23 mouse cellular contexts compared by ENCODE assay signal in genomic region chr6:138128392-138129335, GRCm38 (mm10). TPM values are rescaled to one million over a fixed set of nuclear protein-coding genes. Genes with fewer than 3 reads are reported as not detected.
A peak's percentile ranks its signal among the peaks of the same experiment; 100 is the strongest.
DNase-seq lines count a peak whose midpoint lies in the region; ATAC-seq and TF ChIP-seq lines count a peak whose summit lies in the region.
"Had no signal": no experiment of that assay in that cellular context is flagged by ENCODE, and none has a peak within 500 bp of the region (broad histone marks: within the 10 kb centered on the region; RNA-seq: fewer than 3 reads in every experiment).

No protein-coding gene starts in this region.

- ATAC-seq in forebrain, postnatal 0 days, result peak; percentile 34; the same call in 1 of the 2 replicates
- ATAC-seq in forebrain, embryonic 16.5 days, result no peak
- ATAC-seq in heart, postnatal 0 days (ENCODE audit: insufficient read depth, low read depth), result peak; percentile 57; the same call in 1 of the 2 replicates
- ATAC-seq in lung, embryonic 15.5 days (ENCODE audit: borderline replicate concordance, extremely low read depth, low FRiP score, low TSS enrichment), result peak; percentile 75; the same call in 1 of the 2 replicates
- no peak for ATAC-seq in midbrain, postnatal 0 days (ENCODE audit: low FRiP score)
- ATAC-seq: forebrain, embryonic 13.5 days; midbrain, embryonic 13.5 days had no signal

- WGBS in forebrain, postnatal 0 days, result 70% methylated on average over 10 of the region's 10 CpGs
- 79% methylated on average over 10 of the region's 10 CpGs for WGBS in forebrain, embryonic 16.5 days
- WGBS in heart, postnatal 0 days, result 42% methylated on average over 10 of the region's 10 CpGs
- 61% methylated on average over 10 of the region's 10 CpGs for WGBS in lung, embryonic 15.5 days
- 80% methylated on average over 10 of the region's 10 CpGs for WGBS in midbrain, postnatal 0 days

- no peak overlapping the region for H3K4me3 ChIP-seq in forebrain, postnatal 0 days (ENCODE audit: low read depth, low read length)
- H3K4me3 ChIP-seq in forebrain, embryonic 16.5 days (replicated peaks; ENCODE audit: low read length), result no peak overlapping the region
- H3K4me3 ChIP-seq in heart, postnatal 0 days (ENCODE audit: low read depth, low read length), result no peak overlapping the region
- H3K4me3 ChIP-seq in lung, embryonic 15.5 days, result no peak overlapping the region
- no peak overlapping the region for H3K4me3 ChIP-seq in midbrain, postnatal 0 days (ENCODE audit: low read depth, low read length)
- H3K4me3 ChIP-seq: forebrain, embryonic 13.5 days; limb, embryonic 15.5 days; midbrain, embryonic 13.5 days had no signal

- DNase-seq in forebrain, postnatal 0 days, result peak; percentile 22
- DNase-seq in heart, postnatal 0 days (ENCODE audit: low spot score), result peak; percentile 30
- DNase-seq in heart, adult 11 months, result no peak
- no peak for DNase-seq in lung, postnatal 4 days
- peak; percentile 41 for DNase-seq in lung, postnatal 14 days
- DNase-seq in midbrain, postnatal 0 days (ENCODE audit: low spot score), result no peak
- DNase-seq: adrenal gland, adult 2 months; cerebellum, postnatal 14 days; embryo, embryonic 11 days; gastrocnemius, postnatal 36 days; kidney, adult 2 months; kidney, postnatal 36 days; right cerebral cortex, adult 18-20 months; thymus, adult 18-20 months had no signal

- no peaks in the 10 kb centered on the region for H3K36me3 ChIP-seq in forebrain, postnatal 0 days (ENCODE audit: insufficient read depth)
- H3K36me3 ChIP-seq in forebrain, embryonic 16.5 days (ENCODE audit: control insufficient read depth, insufficient read depth), result no peaks in the 10 kb centered on the region
- H3K36me3 ChIP-seq in heart, postnatal 0 days (replicated peaks; ENCODE audit: control insufficient read depth, insufficient read depth, low read length), result no peaks in the 10 kb centered on the region
- H3K36me3 ChIP-seq in lung, embryonic 15.5 days, result no peaks in the 10 kb centered on the region
- no peaks in the 10 kb centered on the region for H3K36me3 ChIP-seq in midbrain, postnatal 0 days (ENCODE audit: insufficient read depth, low read length)
- H3K36me3 ChIP-seq: limb, embryonic 15.5 days; midbrain, embryonic 13.5 days had no signal

- H3K27ac ChIP-seq in forebrain, postnatal 0 days (ENCODE audit: low read depth, low read length), result peak overlapping the region; percentile 35
- no peak overlapping the region for H3K27ac ChIP-seq in forebrain, embryonic 16.5 days (ENCODE audit: low read length)
- peak overlapping the region; percentile 36 for H3K27ac ChIP-seq in heart, postnatal 0 days (ENCODE audit: low read depth)
- H3K27ac ChIP-seq in lung, embryonic 15.5 days, result no peak overlapping the region
- H3K27ac ChIP-seq in midbrain, postnatal 0 days (ENCODE audit: low read depth, low read length), result no peak overlapping the region
- H3K27ac ChIP-seq: forebrain, embryonic 13.5 days; limb, embryonic 15.5 days; midbrain, embryonic 13.5 days had no signal

- H3K4me1 ChIP-seq in forebrain, postnatal 0 days (ENCODE audit: insufficient read depth), result no peaks in the 10 kb centered on the region
- H3K4me1 ChIP-seq in forebrain, embryonic 16.5 days (replicated peaks; ENCODE audit: control insufficient read depth, insufficient read depth, low read length), result no peaks in the 10 kb centered on the region
- H3K4me1 ChIP-seq in heart, postnatal 0 days (ENCODE audit: control insufficient read depth, insufficient read depth), result peaks cover 7% of the 10 kb centered on the region
- H3K4me1 ChIP-seq in lung, embryonic 15.5 days, result no peaks in the 10 kb centered on the region
- no peaks in the 10 kb centered on the region for H3K4me1 ChIP-seq in midbrain, postnatal 0 days (ENCODE audit: insufficient read depth, low read length)
- H3K4me1 ChIP-seq: forebrain, embryonic 13.5 days; limb, embryonic 15.5 days; midbrain, embryonic 13.5 days had no signal

- H3K27me3 ChIP-seq in forebrain, postnatal 0 days (ENCODE audit: insufficient read depth, low read length), result no peaks in the 10 kb centered on the region
- H3K27me3 ChIP-seq in forebrain, embryonic 16.5 days (replicated peaks; ENCODE audit: control insufficient read depth, insufficient read depth, low read length), result no peaks in the 10 kb centered on the region
- H3K27me3 ChIP-seq in heart, postnatal 0 days (ENCODE audit: control insufficient read depth, insufficient read depth, low read length), result no peaks in the 10 kb centered on the region
- no peaks in the 10 kb centered on the region for H3K27me3 ChIP-seq in lung, embryonic 15.5 days
- H3K27me3 ChIP-seq in midbrain, postnatal 0 days (ENCODE audit: insufficient read depth, low read length), result no peaks in the 10 kb centered on the region
- H3K27me3 ChIP-seq: CH12.LX; forebrain, embryonic 13.5 days; limb, embryonic 15.5 days; midbrain, embryonic 13.5 days had no signal

- no peak overlapping the region for H3K4me2 ChIP-seq in forebrain, postnatal 0 days (ENCODE audit: low read depth)
- H3K4me2 ChIP-seq in forebrain, embryonic 16.5 days (ENCODE audit: low read length), result no peak overlapping the region
- H3K4me2 ChIP-seq in heart, postnatal 0 days (ENCODE audit: low read depth, low read length), result no peak overlapping the region
- no peak overlapping the region for H3K4me2 ChIP-seq in lung, embryonic 15.5 days
- H3K4me2 ChIP-seq in midbrain, postnatal 0 days (ENCODE audit: low read depth, low read length, poor library complexity, severe bottlenecking), result no peak overlapping the region
- H3K4me2 ChIP-seq: forebrain, embryonic 13.5 days; limb, embryonic 15.5 days; midbrain, embryonic 13.5 days had no signal

- no peak overlapping the region for H3K9ac ChIP-seq in forebrain, postnatal 0 days
- no peak overlapping the region for H3K9ac ChIP-seq in forebrain, embryonic 16.5 days (replicated peaks; ENCODE audit: low read depth, low read length)
- no peak overlapping the region for H3K9ac ChIP-seq in heart, postnatal 0 days (replicated peaks; ENCODE audit: low read depth, low read length)
- no peak overlapping the region for H3K9ac ChIP-seq in lung, embryonic 15.5 days
- H3K9ac ChIP-seq in midbrain, postnatal 0 days (replicated peaks; ENCODE audit: low read length, poor library complexity, severe bottlenecking), result no peak overlapping the region
- H3K9ac ChIP-seq: forebrain, embryonic 13.5 days; limb, embryonic 15.5 days; midbrain, embryonic 13.5 days had no signal

- TF ChIP-seq CTCF in forebrain, postnatal 0 days (IDR thresholded peaks at IDR 0.05; ENCODE audit: low read depth), result no peak
- TF ChIP-seq CTCF in heart, postnatal 0 days (IDR thresholded peaks at IDR 0.05; ENCODE audit: low read depth), result no peak
- TF ChIP-seq CTCF in midbrain, postnatal 0 days (IDR thresholded peaks at IDR 0.05), result no peak

- no peaks in the 10 kb centered on the region for H3K9me3 ChIP-seq in forebrain, postnatal 0 days (ENCODE audit: low read length)
- no peaks in the 10 kb centered on the region for H3K9me3 ChIP-seq in forebrain, embryonic 16.5 days (ENCODE audit: control insufficient read depth, low read length)
- H3K9me3 ChIP-seq in heart, postnatal 0 days (replicated peaks; ENCODE audit: control insufficient read depth, low read length), result no peaks in the 10 kb centered on the region
- H3K9me3 ChIP-seq in lung, embryonic 15.5 days, result no peaks in the 10 kb centered on the region
- H3K9me3 ChIP-seq in midbrain, postnatal 0 days (ENCODE audit: low read length), result no peaks in the 10 kb centered on the region
- H3K9me3 ChIP-seq: forebrain, embryonic 13.5 days; limb, embryonic 15.5 days; midbrain, embryonic 13.5 days had no signal

- no peak for TF ChIP-seq EP300 in heart, postnatal 0 days (IDR thresholded peaks at IDR 0.05; ENCODE audit: low read depth)

RNA-seq across cellular contexts. Expression of gene Mgst1, which starts 11.5 kb away (rescaled TPM):
- total RNA-seq in forebrain, postnatal 0 days (2014; rRNA removed), result 23.9 and 27.3 TPM in 2 replicates
- 66.5 and 70.5 TPM in 2 replicates for polyA plus RNA-seq in forebrain, postnatal 0 days (2015; fragmentation: Nextera tagmentation; extraction: Ambion mirVana)
- 29.0 and 29.2 TPM in 2 replicates for polyA plus RNA-seq in forebrain, embryonic 16.5 days (2015; fragmentation: Nextera tagmentation; extraction: Ambion mirVana)
- 62.2 and 89.9 TPM in 2 replicates for total RNA-seq in heart, postnatal 0 days (2014; rRNA removed; ENCODE audit: low replicate concordance)
- 117 and 143 TPM in 2 replicates for polyA plus RNA-seq in heart, postnatal 0 days (2015; fragmentation: Nextera tagmentation; extraction: Ambion mirVana)
- 277 and 278 TPM in 2 replicates for polyA plus RNA-seq in lung, embryonic 15.5 days (2015; fragmentation: Nextera tagmentation; extraction: Ambion mirVana)
- 36.6 and 40.3 TPM in 2 replicates for total RNA-seq in midbrain, postnatal 0 days (2014; rRNA removed)
- 100 and 114 TPM in 2 replicates for polyA plus RNA-seq in midbrain, postnatal 0 days (2015; fragmentation: Nextera tagmentation; extraction: Ambion mirVana)
- total RNA-seq: CH12.LX had no signal

RNA-seq across cellular contexts. Expression of gene Slc15a5, which starts 48.9 kb away (rescaled TPM):
- total RNA-seq in forebrain, postnatal 0 days (2014; rRNA removed), result 0.10 TPM in 1 of 2 replicates, not detected in the other
- 0.11 TPM in 1 of 2 replicates, not detected in the other for polyA plus RNA-seq in forebrain, postnatal 0 days (2015; fragmentation: Nextera tagmentation; extraction: Ambion mirVana)
- 0.39 TPM in 1 of 2 replicates, not detected in the other for polyA plus RNA-seq in forebrain, embryonic 16.5 days (2015; fragmentation: Nextera tagmentation; extraction: Ambion mirVana)
- not detected in 2 replicates for total RNA-seq in heart, postnatal 0 days (2014; rRNA removed; ENCODE audit: low replicate concordance)
- 0.15 TPM in 1 of 2 replicates, not detected in the other for polyA plus RNA-seq in heart, postnatal 0 days (2015; fragmentation: Nextera tagmentation; extraction: Ambion mirVana)
- polyA plus RNA-seq in lung, embryonic 15.5 days (2015; fragmentation: Nextera tagmentation; extraction: Ambion mirVana), result not detected in 2 replicates
- 0.11 and 0.28 TPM in 2 replicates for total RNA-seq in midbrain, postnatal 0 days (2014; rRNA removed)
- polyA plus RNA-seq in midbrain, postnatal 0 days (2015; fragmentation: Nextera tagmentation; extraction: Ambion mirVana), result 0.11 and 0.96 TPM in 2 replicates
- total RNA-seq: CH12.LX; hematopoietic stem cell, adult 5-6 weeks; layer of hippocampus, postnatal 10 days; left cerebral cortex, postnatal 10 days had no signal
- polyA plus RNA-seq: forebrain, embryonic 13.5 days; kidney, adult 2 months; limb, embryonic 15.5 days; midbrain, embryonic 13.5 days had no signal

Comparison
In these comparisons a context has a peak if more than half of its experiments do, and no peak if none do; other contexts are left out.
1. ATAC-seq: peak in forebrain, postnatal 0 days (single experiment), heart, postnatal 0 days (single experiment) and lung, embryonic 15.5 days (single experiment); none in forebrain, embryonic 16.5 days (single experiment) and midbrain, postnatal 0 days (single experiment).
2. DNase-seq: peak in forebrain, postnatal 0 days (single experiment), heart, postnatal 0 days (single experiment) and lung, postnatal 14 days (single experiment); none in heart, adult 11 months (single experiment), lung, postnatal 4 days (0 of 2) and midbrain, postnatal 0 days (single experiment).
3. H3K27ac ChIP-seq: peak in forebrain, postnatal 0 days (single experiment) and heart, postnatal 0 days (single experiment); none in forebrain, embryonic 16.5 days (single experiment), lung, embryonic 15.5 days (single experiment) and midbrain, postnatal 0 days (single experiment).